Mouse (Mus musculus) T-helper 1 cell (primary cell): ENCODE measurements at regions not wholly inside any gene's neighbourhood (a gene's known extent, or its start where the extent isn't known, plus 50 kb on each side); places are given as distances from the start of the nearest gene placed in this dataset.

Experiments
- in situ Hi-C: fragments of 300-600 bp; cut with MboI, MseI; formaldehyde crosslinking; loops from one replicate; pipeline ENCODE4 v1.15.1; 2025; ENCODE audit warnings: high pct_unique_total_duplicates

DNA sequence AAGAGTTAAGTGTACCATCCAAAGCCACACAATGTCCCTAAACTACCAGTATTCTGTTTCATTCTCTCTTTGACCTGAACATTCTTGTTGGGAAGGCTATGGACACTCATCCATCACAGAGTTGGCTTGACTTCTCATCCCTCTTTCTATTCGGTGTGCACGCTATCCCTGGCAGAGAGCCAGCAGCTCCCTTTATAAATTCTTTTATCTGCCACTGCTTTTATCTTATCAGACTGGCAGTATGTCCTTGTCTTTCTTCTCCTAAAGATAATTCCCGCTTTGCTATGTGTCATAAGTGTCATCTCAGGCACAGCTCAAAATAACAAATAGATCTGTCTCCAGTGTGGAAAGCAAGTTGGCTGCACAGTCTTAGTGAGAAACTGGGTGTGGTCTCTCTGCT lies 106.6 kb upstream of the Lipc start:
- in situ Hi-C loops: no loop called here

DNA sequence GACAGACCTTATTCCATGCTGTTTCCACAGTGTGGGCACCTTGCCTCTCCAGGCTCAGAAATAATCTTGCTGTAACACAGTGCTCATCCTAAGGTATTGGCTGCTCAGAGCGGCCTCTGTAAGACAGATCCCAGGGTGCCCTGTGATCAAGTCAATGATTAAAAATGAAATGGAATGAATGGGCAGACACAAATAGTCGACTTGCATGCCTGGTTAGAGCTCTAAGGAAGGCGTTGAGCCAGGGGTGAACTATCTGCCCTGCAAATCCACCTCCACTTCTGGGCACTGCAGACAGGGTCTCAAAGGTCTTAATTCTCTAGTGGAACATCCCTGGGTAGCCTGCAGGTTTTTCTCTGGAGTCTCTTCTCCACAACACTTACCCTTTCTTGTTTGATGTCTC lies 104.8 kb upstream of the Lipc start:
- in situ Hi-C loops: no loop called here

DNA sequence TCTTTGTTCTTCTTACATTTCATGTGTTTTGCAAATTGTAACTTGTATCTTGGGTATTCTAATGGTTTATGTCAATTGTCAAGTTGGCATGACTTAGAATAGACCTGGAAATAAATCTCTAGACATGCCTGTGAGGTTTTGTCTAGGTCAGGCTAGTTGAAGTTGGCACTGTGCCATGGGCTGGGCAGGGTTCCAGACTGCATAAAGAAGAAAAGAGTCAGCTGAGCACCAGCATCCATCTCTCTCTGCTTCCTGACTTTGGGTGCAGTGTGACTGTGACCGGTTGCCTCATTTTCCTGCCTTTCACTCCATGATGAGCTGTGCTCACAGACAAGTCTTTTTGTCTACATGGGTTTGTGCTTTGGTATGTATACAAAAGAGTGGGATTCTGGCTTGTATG lies 91.9 kb upstream of the Lipc start:
- in situ Hi-C loops: no loop called here

DNA sequence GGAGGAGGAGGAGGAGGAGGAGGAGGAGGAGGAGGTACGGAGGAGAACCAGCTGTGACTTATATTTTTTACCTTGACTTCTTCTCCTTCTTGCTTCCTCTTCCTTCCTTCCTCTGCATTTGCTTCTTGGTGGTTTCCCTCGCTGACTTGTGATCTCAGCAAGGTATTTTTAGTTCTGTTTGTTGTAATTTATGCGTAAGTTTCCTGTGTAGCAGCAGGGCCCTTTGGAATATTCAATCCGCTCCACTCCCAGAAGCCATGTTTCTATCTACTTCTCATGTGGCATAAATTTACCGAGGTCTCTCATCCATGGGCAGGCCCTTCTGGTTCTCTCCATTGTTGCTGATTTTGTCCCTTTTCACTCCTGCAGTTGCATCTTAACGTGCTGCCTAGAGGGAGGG lies 83.3 kb upstream of the Lipc start:
- in situ Hi-C loops: loop anchor here (10.0 kb wide), 1 partner anchor 1340 kb away; no protein-coding TSS in a partner anchor

DNA sequence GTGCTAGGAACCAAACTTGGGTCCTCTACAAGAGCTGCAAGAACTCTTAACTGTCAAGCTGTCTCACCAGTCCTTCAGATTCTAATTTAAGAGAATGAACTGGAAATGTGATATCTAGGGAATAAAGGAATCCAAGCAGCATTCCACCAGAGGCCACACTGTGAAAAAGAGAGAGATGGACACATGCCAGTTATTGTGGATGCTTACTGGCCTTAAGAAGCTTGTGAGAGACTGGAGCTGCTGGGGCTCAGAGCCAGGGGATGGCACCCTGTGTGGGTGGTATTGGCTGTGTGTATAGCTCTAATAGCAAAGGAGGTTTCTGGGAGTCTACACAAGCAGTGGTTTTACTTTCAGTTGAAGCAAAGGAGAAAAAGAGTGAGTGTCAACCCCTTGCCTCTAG lies 80.1 kb upstream of the Lipc start:
- in situ Hi-C loops: loop anchor here (10.0 kb wide), 1 partner anchor 1343 kb away; no protein-coding TSS in a partner anchor

DNA sequence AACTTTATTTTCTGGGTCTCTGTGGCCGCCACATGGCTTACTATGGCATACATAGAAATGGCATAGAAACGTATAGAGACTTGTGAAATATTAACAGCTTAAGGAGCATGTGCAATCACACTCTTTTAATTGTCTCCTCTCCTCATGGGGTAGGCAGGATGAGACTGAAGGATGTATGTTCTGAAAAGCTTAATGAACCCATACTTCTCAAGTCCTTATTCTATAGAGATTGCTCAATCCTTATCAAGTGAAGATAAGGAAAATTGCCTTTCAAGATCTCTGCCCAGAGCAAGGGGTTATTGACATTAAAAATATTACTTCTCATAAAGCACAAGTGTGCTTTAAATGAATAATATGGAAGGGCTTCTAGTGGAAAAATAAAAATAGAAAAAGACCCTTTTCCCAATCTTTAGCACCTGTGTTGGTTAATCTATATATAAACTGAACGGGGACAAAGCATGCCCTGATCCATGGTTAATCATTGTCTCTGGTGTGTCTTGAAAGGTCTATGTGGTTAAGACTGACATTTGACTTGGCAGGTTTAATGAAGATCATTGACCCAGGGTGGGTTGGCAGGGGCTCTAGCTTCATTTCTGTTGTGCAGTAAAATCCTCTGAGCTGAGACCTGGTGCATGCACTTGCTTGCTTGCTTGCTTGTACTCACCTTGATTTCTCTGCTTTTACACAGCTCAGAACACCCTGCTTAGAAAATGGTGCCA lies 78.3 kb upstream of the Lipc start:
- in situ Hi-C loops: loop anchor here (10.0 kb wide), 1 partner anchor 1344 kb away; no protein-coding TSS in a partner anchor

DNA sequence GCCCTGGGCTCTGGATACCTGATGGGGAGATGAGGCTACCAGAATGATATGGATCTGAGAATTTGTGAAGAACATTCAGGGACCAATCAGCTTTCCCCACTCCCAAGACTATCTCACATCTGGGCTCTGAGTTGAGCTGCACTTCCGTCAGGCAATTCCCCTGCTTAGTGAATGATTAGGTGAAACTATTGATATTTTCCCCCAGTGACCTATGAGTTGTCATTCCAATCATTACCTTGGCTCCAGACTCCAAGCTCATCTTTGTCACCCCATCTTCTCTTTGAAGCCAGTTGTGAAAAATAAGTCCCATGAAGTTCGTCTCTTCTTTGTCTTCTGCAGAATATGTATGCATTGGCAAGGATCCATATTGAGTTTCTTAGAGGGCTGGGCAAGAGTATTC lies 76.1 kb upstream of the Lipc start:
- in situ Hi-C loops: no loop called here

DNA sequence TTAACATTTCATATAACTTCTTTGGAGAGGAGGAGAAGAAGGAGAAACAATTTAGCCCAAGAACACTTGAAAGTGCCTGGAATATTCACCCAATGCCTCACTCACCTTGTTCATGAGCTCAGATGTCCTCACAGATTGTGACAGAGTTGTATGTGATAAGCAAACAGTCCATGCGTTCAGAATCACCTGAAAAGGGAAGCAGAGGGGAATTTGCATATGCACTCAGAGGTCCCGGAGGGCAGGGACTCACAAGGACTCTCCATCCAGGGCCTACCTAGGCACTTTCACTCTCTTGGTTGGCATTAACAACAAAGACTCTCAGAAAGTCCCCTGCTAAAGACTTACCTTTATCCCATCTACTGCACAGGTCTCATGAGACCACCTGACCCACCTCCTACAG lies 75.6 kb upstream of the Lipc start:
- in situ Hi-C loops: no loop called here

DNA sequence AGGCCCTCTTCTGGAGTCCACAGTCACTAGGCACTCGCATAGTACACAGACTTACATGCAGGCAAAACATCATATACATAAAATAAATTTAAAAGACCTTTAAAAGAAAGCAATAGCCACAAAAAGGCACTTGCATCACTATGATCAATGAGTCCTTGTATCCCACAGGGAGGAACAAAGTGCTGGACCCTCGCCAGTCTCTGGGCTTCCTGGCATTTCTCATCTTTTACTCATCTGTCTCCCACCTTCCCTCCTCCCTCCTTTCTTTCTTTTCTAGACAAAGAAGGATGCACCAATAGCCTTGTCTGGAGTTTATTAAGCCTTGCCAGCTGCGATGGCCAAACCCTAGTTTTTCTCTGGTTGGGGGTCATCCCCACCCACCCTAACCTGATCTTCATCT lies 73.2 kb upstream of the Lipc start:
- in situ Hi-C loops: no loop called here

DNA sequence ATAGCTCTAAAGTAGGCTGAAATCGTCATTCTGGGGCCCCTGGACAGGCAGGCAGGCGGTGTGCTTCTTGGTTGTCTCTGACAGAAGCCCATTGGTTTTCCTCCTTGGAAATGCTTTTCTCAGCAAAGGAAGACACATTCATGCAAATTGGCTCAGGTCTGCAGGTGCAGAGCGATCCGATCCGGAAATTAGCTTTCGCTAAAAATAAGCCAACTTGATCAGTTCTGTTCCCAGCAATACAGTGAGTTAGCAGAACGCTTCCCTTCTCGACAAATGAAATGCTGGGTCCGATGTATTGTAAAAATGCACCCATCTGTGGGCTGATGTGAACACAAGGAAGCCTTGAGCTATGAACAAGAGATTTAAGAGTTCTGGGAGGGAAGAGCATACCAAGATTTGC lies 66.2 kb upstream of the Lipc start:
- in situ Hi-C loops: no loop called here

DNA sequence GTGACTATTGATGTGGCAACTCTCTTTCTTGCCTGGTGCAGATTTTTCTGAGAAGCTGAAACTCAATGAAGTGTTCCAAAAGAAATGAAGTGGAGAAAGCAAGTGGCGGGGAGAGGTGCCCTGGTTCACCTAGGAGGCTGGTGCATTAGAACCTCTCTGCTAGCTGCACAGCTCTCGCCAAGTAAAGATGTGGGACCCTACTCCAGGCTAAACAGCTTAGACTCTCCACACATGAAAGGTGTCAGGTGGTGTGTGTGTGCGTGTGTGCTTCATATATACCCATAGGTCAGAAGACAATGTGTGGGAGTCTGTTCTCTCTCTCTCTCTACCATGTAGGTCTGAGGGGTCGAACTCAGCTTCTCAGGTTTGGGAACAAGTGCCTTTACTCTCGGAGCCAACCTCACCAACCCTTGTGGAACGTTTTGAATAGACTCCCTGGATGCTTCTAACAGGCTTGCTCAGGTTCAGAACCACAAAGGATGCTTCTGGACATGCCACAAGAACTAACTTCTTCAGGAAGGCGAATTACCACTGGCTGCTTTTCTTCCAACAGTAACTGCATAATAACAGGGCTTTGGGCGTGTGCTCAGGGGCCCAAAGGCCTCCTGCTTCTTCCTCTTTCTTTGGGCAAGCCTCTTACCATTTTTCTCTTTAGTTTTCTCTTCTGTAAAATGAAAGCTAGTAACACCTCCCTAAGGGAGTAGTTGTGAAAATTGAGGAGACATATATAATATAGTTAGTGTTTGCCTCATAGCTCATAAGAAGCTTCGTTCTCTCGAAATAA lies 65.6 kb upstream of the Lipc start:
- in situ Hi-C loops: no loop called here

DNA sequence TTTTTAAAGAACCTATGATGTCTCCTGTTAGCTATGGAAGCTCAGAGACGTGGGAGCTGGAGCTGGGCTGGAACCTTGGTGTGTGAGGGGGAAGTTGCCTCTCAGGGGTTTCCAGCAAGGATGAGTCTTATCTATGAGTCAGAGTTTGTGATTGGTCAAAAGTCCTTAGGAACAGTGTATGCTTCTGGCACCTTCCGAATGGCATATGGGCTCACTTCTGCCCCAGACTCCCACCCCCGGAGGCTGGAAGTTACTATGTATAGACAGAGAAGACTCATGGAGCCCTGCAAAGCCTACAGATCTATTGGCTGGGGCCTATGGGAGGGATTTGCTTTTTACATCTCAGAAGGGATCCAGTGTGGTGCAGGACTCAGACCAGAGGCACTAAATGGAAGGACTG lies 63.9 kb upstream of the Lipc start:
- in situ Hi-C loops: no loop called here

DNA sequence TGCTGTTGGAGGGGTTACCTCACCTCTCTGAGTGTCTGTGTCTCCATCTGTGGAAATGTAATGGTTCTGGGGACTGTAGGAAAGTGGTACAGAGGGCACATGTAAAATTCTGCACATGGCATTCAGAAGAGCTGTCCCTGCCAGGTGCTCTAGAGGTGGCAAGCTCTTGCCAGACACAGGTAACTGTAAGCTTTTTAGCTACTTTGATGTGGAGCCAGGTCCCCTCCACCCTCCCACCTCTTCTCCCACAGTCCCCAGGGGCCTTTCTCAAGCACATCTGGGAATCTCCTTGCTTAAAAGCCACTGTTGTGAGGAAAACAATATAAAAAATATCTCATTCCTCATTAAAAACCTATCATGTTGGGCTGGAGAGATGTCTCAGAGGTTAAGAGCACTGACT lies 63.4 kb upstream of the Lipc start:
- in situ Hi-C loops: no loop called here

DNA sequence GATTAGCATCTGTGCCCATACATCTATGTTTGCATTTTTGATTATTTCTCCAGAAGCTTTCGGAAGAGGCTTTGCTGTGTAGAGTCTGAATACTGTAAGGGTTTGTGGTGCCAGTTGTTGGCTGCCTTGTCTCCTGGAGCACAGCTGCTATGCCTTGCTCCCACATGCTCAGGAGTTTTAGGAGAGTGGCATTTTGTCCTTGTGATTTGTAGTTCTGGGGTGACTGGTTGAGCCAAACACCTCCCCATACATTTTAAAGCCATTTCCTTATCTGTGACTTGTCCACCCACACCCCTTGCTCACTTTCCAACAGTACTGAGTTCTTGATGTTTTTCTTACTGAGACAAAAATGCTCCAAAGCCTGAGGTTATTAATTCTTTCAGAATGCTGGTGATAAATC lies 60.4 kb upstream of the Lipc start:
- in situ Hi-C loops: no loop called here

DNA sequence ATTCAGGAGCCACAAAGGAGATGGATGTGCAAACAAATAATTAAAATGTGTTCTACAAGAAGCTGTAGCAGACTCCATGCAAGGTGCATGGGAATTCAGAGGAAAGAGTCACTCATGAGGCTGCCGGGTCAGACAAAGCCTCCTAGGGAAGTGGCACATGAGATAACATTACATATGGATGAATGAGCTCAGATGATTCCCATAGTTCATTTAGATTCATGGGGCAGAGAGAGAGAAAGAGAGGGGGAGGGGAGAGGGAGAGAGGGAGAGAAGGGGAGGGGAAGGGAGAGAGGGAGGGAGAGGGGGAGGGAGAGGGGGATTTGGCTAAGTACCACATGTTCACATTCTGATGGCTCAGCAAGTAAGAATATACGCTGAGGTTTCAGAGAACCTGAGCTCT lies 52.6 kb upstream of the Lipc start:
- in situ Hi-C loops: no loop called here
